Mouse (Mus musculus) stomach, embryonic 14.5 days (tissue): ENCODE data around the gene Asb11. TPM values are rescaled to one million over a fixed set of nuclear protein-coding genes. Genes with fewer than 3 reads are reported as not detected.

Experiments used
- ATAC-seq: fragments of 200-750 bp; cut with Nextera tagmentation; 2 replicates; pipeline ENCODE4 v1.8.0; 2017; ENCODE audit warnings: low read depth, moderate TSS enrichment; ENCODE audit not compliant: insufficient number of reproducible peaks, insufficient read depth, low FRiP score
- H3K27ac ChIP-seq: fragments of 300-500 bp; sonication (generic); 2 replicates; pipeline ENCODE4 v1.5.1; 2014; ENCODE audit warnings: mild to moderate bottlenecking, low read length, moderate library complexity, mixed read lengths
- H3K27me3 ChIP-seq: fragments of 300-500 bp; sonication (generic); 2 replicates; pipeline ENCODE4 v1.6.1; 2014; ENCODE audit warnings: low read length, control low read depth, mixed read lengths; ENCODE audit not compliant: control insufficient read depth, insufficient read depth
- H3K36me3 ChIP-seq: fragments of 300-500 bp; sonication (generic); 2 replicates; pipeline ENCODE4 v1.6.1; 2014; ENCODE audit warnings: mild to moderate bottlenecking, control low read depth, low read length, moderate library complexity, mixed read lengths; ENCODE audit not compliant: control insufficient read depth, insufficient read depth
- H3K4me1 ChIP-seq: fragments of 300-500 bp; sonication (generic); 2 replicates; pipeline ENCODE4 v1.6.1; 2014; ENCODE audit warnings: low read length, control low read depth, mixed read lengths; ENCODE audit not compliant: control insufficient read depth, insufficient read depth
- H3K4me2 ChIP-seq: fragments of 300-500 bp; sonication (generic); replicated peaks from 2 replicates; pipeline ENCODE4 v1.6.1; 2014; ENCODE audit warnings: low read depth, low read length, control low read depth
- H3K4me3 ChIP-seq: fragments of 300-500 bp; sonication (generic); 2 replicates; pipeline ENCODE4 v1.5.1; 2014; ENCODE audit warnings: low read depth, low read length, control low read depth
- H3K9ac ChIP-seq: fragments of 300-500 bp; sonication (generic); replicated peaks from 2 replicates; pipeline ENCODE4 v1.6.1; 2014; ENCODE audit warnings: low read depth, mild to moderate bottlenecking, control low read depth, low read length, moderate library complexity, mixed read lengths
- H3K9me3 ChIP-seq: fragments of 300-500 bp; sonication (generic); 2 replicates; pipeline ENCODE4 v1.6.1; 2016; ENCODE audit warnings: low read depth, low read length, control low read depth; ENCODE audit not compliant: control insufficient read depth
- WGBS: fragments of 180-500 bp; shearing (Covaris S2); extraction: QIAGEN DNeasy Blood & Tissue Kit; methylation state at CpG from one replicate; pipeline ENCODE4 v1.1.7; 2014; 5-methylcytosine and 5-hydroxymethylcytosine counted together
- polyA plus RNA-seq: library from polyadenylated mRNA; unstranded; fragments of >200 nt; fragmentation: Nextera tagmentation; extraction: Ambion mirVana; gene quantifications from 2 replicates; pipeline ENCODE4 v1.2.1, GENCODE M21; 2014

Asb11 gene
- polyA plus RNA-seq, 1 experiment from 2014 or later, result not detected

GRCm38 (mm10) chrX:164418008-164418407, 18.8 kb upstream of the Asb11 start:
- H3K36me3 ChIP-seq, result no peaks in the 10 kb centered on the region
- no peak overlapping the region for H3K27ac ChIP-seq
- H3K4me1 ChIP-seq, result no peaks in the 10 kb centered on the region
- H3K9ac ChIP-seq, result no peak overlapping the region
- H3K4me3 ChIP-seq, result no peak overlapping the region
- H3K27me3 ChIP-seq, result no peaks in the 10 kb centered on the region
- H3K4me2 ChIP-seq, result no peak overlapping the region
- H3K9me3 ChIP-seq, result no peaks in the 10 kb centered on the region
- ATAC-seq, result no peak

- WGBS, result 17% methylated on average over 39 of the region's 40 CpGs
- Histone ChIP-seq H3K27ac (peak within 1 kb of the TSS; percentile 55; the same call in 1 of the 2 replicates), H3K4me3 (peak within 1 kb of the TSS; percentile 47), H3K36me3 (no peaks in the 10 kb centered on the region), H3K4me2 (peak within 1 kb of the TSS; percentile 49), H3K9me3 (no peaks in the 10 kb centered on the region), H3K4me1 (no peaks in the 10 kb centered on the region), H3K9ac (peak within 1 kb of the TSS; percentile 40), H3K27me3 (no peaks in the 10 kb centered on the region)
- peak; percentile 99 for ATAC-seq
These were observed 17.3 kb upstream of the Asb11 start, which contains the start of gene Piga for GRCm38 (mm10) chrX:164419471-164419939. TSS of gene Piga (plus strand) at chrX:164419787.

- Histone ChIP-seq H3K4me3 (peak overlapping the region; percentile 47), H3K9me3 (no peaks in the 10 kb centered on the region), H3K4me1 (no peaks in the 10 kb centered on the region), H3K4me2 (peak overlapping the region; percentile 49), H3K36me3 (no peaks in the 10 kb centered on the region), H3K27me3 (no peaks in the 10 kb centered on the region), H3K27ac (peak overlapping the region; percentile 55; the same call in 1 of the 2 replicates), H3K9ac (peak overlapping the region; percentile 40)
- ATAC-seq, result no peak; the same call in 1 of the 2 replicates
- WGBS, result 16% methylated on average over 13 of the region's 13 CpGs
These were observed 16.8 kb upstream of the Asb11 start for GRCm38 (mm10) chrX:164419955-164420354.

- ATAC-seq, result no peak
- Histone ChIP-seq H3K4me3 (peak overlapping the region; percentile 47), H3K9me3 (no peaks in the 10 kb centered on the region), H3K27me3 (no peaks in the 10 kb centered on the region), H3K9ac (peak overlapping the region; percentile 40; the same call in 1 of the 2 replicates), H3K36me3 (no peaks in the 10 kb centered on the region), H3K4me2 (peak overlapping the region; percentile 49), H3K4me1 (no peaks in the 10 kb centered on the region), H3K27ac (no peak overlapping the region)
- 51% methylated on average over 3 of the region's 3 CpGs for WGBS
These were observed 16.3 kb upstream of the Asb11 start for GRCm38 (mm10) chrX:164420518-164420917.

- no peaks in the 10 kb centered on the region for H3K4me1 ChIP-seq
- no peaks in the 10 kb centered on the region for H3K27me3 ChIP-seq
- no peak overlapping the region for H3K27ac ChIP-seq
- H3K9ac ChIP-seq, result no peak overlapping the region
- ATAC-seq, result no peak
- WGBS, result 85% methylated on average over 1 of the region's 1 CpGs
- no peaks in the 10 kb centered on the region for H3K9me3 ChIP-seq
- no peak overlapping the region for H3K4me3 ChIP-seq
- no peak overlapping the region for H3K4me2 ChIP-seq
- H3K36me3 ChIP-seq, result no peaks in the 10 kb centered on the region
These were observed 12.0 kb upstream of the Asb11 start for GRCm38 (mm10) chrX:164424821-164425220.

DNA sequence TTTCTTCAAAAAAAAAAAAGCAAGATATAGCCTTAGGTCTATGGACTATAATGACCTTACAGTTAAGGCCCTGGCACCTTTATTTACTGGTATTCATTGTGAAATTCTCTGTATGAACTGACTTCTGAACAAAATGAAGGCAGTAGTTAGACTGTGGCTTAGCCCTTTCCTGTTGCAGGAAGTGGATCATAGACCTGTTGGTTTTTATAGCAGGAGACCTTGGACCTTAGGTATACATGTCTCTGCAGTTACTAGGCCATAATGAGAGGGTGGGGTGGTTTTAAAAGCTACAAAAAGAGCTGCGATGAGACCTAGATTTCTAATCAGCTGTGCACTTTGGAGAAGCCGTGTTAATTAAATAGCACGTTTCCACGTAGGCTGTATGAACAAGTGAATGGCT, 9.5 kb upstream of the Asb11 start:
- Histone ChIP-seq H3K27ac (no peak overlapping the region), H3K4me2 (no peak overlapping the region), H3K4me3 (no peak overlapping the region), H3K36me3 (no peaks in the 10 kb centered on the region), H3K9me3 (no peaks in the 10 kb centered on the region), H3K9ac (no peak overlapping the region), H3K4me1 (no peaks in the 10 kb centered on the region), H3K27me3 (no peaks in the 10 kb centered on the region)
- no peak for ATAC-seq
- WGBS, result 85% methylated on average over 4 of the region's 4 CpGs

DNA sequence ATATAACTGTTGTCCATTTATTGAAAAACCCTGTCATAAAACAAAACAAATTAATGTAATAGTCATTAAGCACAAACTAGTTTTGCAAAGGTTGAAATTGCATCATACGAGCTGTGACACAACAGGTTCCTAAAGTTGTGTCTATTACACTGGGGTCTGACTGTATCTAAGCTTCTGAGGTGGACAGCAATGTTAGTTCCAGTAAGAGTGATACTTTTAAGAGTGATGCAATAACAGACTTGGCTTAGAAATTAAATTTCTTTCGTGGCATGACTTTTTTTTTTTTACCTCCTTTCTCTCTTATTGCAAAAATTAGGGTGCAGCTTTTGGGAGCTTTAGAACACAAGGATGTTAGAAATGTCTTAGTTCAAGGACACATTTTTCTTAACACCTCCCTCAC, 8.6 kb upstream of the Asb11 start:
- ATAC-seq, result no peak
- Histone ChIP-seq H3K36me3 (no peaks in the 10 kb centered on the region), H3K9ac (no peak overlapping the region), H3K27ac (no peak overlapping the region), H3K4me2 (no peak overlapping the region), H3K9me3 (no peaks in the 10 kb centered on the region), H3K4me1 (no peaks in the 10 kb centered on the region), H3K27me3 (no peaks in the 10 kb centered on the region), H3K4me3 (no peak overlapping the region)
- 84% methylated on average over 2 of the region's 2 CpGs for WGBS

DNA sequence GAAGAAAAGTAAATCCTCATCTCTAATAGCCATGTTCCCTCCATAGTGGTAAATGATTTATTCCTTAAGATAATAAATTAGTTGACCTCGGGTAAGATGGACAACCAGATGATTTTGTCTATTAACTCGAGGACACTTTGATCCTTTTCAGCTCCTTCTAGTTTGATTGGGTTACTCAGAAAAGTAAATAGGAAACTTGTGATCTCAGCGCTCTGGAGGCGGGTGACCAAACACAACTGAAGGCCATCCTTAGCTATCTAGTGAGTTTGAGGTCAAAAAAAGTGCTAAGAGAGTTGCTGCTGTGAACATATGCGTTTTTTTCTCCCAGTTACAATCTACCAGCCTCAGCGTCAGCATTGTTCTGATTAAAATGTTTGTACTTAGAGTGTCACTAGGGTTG, 6.2 kb upstream of the Asb11 start:
- no peaks in the 10 kb centered on the region for H3K36me3 ChIP-seq
- no peak overlapping the region for H3K9ac ChIP-seq
- ATAC-seq, result no peak
- no peaks in the 10 kb centered on the region for H3K27me3 ChIP-seq
- no peaks in the 10 kb centered on the region for H3K4me1 ChIP-seq
- no peak overlapping the region for H3K4me2 ChIP-seq
- no peak overlapping the region for H3K27ac ChIP-seq
- WGBS, result 72% methylated on average over 6 of the region's 6 CpGs
- H3K4me3 ChIP-seq, result no peak overlapping the region
- H3K9me3 ChIP-seq, result no peaks in the 10 kb centered on the region

- Histone ChIP-seq H3K36me3 (no peaks in the 10 kb centered on the region), H3K9me3 (no peaks in the 10 kb centered on the region), H3K9ac (no peak overlapping the region), H3K4me1 (no peaks in the 10 kb centered on the region), H3K4me2 (no peak overlapping the region), H3K4me3 (no peak overlapping the region), H3K27ac (no peak overlapping the region), H3K27me3 (no peaks in the 10 kb centered on the region)
- ATAC-seq, result no peak
- WGBS, result 83% methylated on average over 2 of the region's 2 CpGs
These were observed 5.7 kb upstream of the Asb11 start for GRCm38 (mm10) chrX:164431133-164431532.
